Mouse (Mus musculus): ENCODE data around the gene Samt3. TPM values are rescaled to one million over a fixed set of nuclear protein-coding genes. Genes with fewer than 3 reads are reported as not detected.

Samt3 gene
- polyA plus RNA-seq (2012; ENCODE audit: insufficient read depth, insufficient read length, missing spikeins): not detected in 2 replicates

GRCm38 (mm10) chrX:86043899-86044298, at the start of gene Samt3:
Gene Samt3 (plus strand): TSS chrX:86044199.
- Histone ChIP-seq H3K4me3 (ENCODE audit: insufficient read depth, low read depth, low read length) (no peak within 1 kb of the TSS), H3K27ac (replicated peaks; ENCODE audit: low read depth, low read length) (no peak within 1 kb of the TSS), H3K4me1 (ENCODE audit: control insufficient read depth, insufficient read depth, insufficient read length, low read length) (no peaks in the 10 kb centered on the region)

DNA sequence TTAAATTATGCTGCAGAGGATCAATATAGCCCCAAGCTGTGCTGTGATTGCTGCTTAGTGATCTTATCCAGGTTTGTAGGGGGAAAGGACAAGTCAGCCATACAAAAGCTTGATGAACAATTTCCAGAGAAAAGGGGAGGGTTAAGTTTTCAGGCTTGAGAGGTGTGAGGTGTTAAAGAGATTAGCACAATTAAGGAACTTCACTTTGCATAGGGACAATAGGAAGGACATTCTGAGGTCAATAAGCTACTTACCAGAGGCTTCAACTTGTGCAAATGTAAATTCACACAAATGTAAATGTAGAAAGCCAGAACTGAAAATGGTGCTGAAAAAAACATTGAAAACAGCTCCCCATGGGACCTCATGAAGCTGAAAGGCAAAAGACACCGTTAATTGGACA, 27.4 kb upstream of the Samt3 start:
- Histone ChIP-seq H3K4me1 (ENCODE audit: control insufficient read depth, insufficient read depth, insufficient read length, low read length) (no peaks in the 10 kb centered on the region), H3K4me3 (ENCODE audit: insufficient read depth, low read depth, low read length) (no peak overlapping the region)

GRCm38 (mm10) chrX:86088672-86089071, 44.7 kb downstream of the Samt3 start:
- no peak overlapping the region for H3K4me3 ChIP-seq (ENCODE audit: insufficient read depth, low read depth, low read length)
- H3K27ac ChIP-seq (replicated peaks; ENCODE audit: low read depth, low read length): no peak overlapping the region

More for the DNA sequence above, 27.4 kb upstream of the Samt3 start:
- H3K27ac ChIP-seq (replicated peaks; ENCODE audit: low read depth, low read length): no peak overlapping the region

More at GRCm38 (mm10) chrX:86088672-86089071, 44.7 kb downstream of the Samt3 start:
- no peaks in the 10 kb centered on the region for H3K4me1 ChIP-seq (ENCODE audit: control insufficient read depth, insufficient read depth, insufficient read length, low read length)

Other genes starting within 250 kb of the Samt3 start
- gene 5430427O19Rik, start 173.8 kb upstream of the Samt3 start, polyA plus RNA-seq (2012; ENCODE audit: insufficient read depth, insufficient read length, missing spikeins): not detected in 2 replicates
- not detected in 2 replicates for gene Nr0b1, start 147.6 kb downstream of the Samt3 start, polyA plus RNA-seq (2012; ENCODE audit: insufficient read depth, insufficient read length, missing spikeins)